Mouse (Mus musculus) layer of hippocampus, postnatal 14 days (tissue): ENCODE results near the gene Daam2. TPM values are rescaled to one million over a fixed set of nuclear protein-coding genes. Genes with fewer than 3 reads are reported as not detected.

Experiments used
- DNase-seq, 2 experiments: peaks; one replicate each; pipeline ENCODE4 v3.0.0; 2021 to 2022; ENCODE audit warnings: low spot score in 2 of 2, mixed read lengths in 1 of 2
- total RNA-seq, 2 experiments: library from RNA; stranded (reverse); gene quantifications; 2 replicates each; pipeline ENCODE4 v1.2.3; 2021

Gene Daam2
- total RNA-seq, 2 experiments from 2014 or later = 62.8 to 73.6 TPM

GRCm38 (mm10) chr17:49434236-49434635 is 129.9 kb downstream of the Daam2 start:
- no peak for DNase-seq

- DNase-seq = no peak
Observed at GRCm38 (mm10) chr17:49433071-49433470, 131.1 kb downstream of the Daam2 start.

- no peak for DNase-seq
Observed at GRCm38 (mm10) chr17:49432071-49432711, 132.0 kb downstream of the Daam2 start.

- no peak for DNase-seq
Observed at GRCm38 (mm10) chr17:49431176-49431575, 133.0 kb downstream of the Daam2 start.

GRCm38 (mm10) chr17:49430136-49430535 is 134.0 kb downstream of the Daam2 start:
- DNase-seq = no peak

- no peak for DNase-seq
Observed at GRCm38 (mm10) chr17:49429471-49430129, 134.5 kb downstream of the Daam2 start.

GRCm38 (mm10) chr17:49428751-49429415 is 135.3 kb downstream of the Daam2 start:
- DNase-seq = no peak

- DNase-seq = peak; percentile 83 to 95
Observed at GRCm38 (mm10) chr17:49428239-49428688, 135.9 kb downstream of the Daam2 start, which contains the start of gene Mocs1. Mocs1 (plus strand) TSS chr17:49428362.

GRCm38 (mm10) chr17:49427631-49428238 is 136.4 kb downstream of the Daam2 start:
- no peak for DNase-seq

GRCm38 (mm10) chr17:49423872-49424271 is 140.3 kb downstream of the Daam2 start:
- no peak for DNase-seq

- DNase-seq = no peak
Observed at GRCm38 (mm10) chr17:49423067-49423325, 141.1 kb downstream of the Daam2 start.

GRCm38 (mm10) chr17:49422286-49423066 is 141.7 kb downstream of the Daam2 start:
- peak in 1 of 2 experiments; percentile 58 for DNase-seq

- DNase-seq = no peak
Observed at GRCm38 (mm10) chr17:49419813-49420212, 144.3 kb downstream of the Daam2 start.

- DNase-seq = no peak
Observed at GRCm38 (mm10) chr17:49416228-49416627, 147.9 kb downstream of the Daam2 start.

GRCm38 (mm10) chr17:49413554-49413953 is 150.6 kb downstream of the Daam2 start:
- DNase-seq = no peak

GRCm38 (mm10) chr17:49412974-49413373 is 151.2 kb downstream of the Daam2 start:
- DNase-seq = no peak

Other genes with a start within 250 kb of the Daam2 start
- gene Mocs1, start 136.0 kb downstream of the Daam2 start, total RNA-seq = 10 to 100 TPM; 14.5 to 18.9 TPM
- gene Kif6, start 50.8 kb upstream of the Daam2 start, total RNA-seq = 1 to 10 TPM; 3.9 to 4.8 TPM